Mouse (Mus musculus): ENCODE data around the gene Olfr328. TPM values are rescaled to one million over a fixed set of nuclear protein-coding genes. Genes with fewer than 3 reads are reported as not detected.

Olfr328 gene
- polyA plus RNA-seq, 1 experiment from 2014 or later: not detected

Other genes starting within 250 kb of the Olfr328 start
- gene Zfp692, start 248.6 kb downstream of the Olfr328 start, polyA plus RNA-seq (2015; fragmentation: Nextera tagmentation; extraction: Ambion mirVana): 15.0 and 16.6 TPM in 2 replicates
- gene Zfp672, start 225.3 kb downstream of the Olfr328 start, polyA plus RNA-seq (2015; fragmentation: Nextera tagmentation; extraction: Ambion mirVana): 38.8 and 40.5 TPM in 2 replicates
- 32.0 and 32.5 TPM in 2 replicates for gene Sh3bp5l, start 224.9 kb downstream of the Olfr328 start, polyA plus RNA-seq (2015; fragmentation: Nextera tagmentation; extraction: Ambion mirVana)
- 1.4 TPM in 1 of 2 replicates, not detected in the other for gene Lypd8, start 176.6 kb downstream of the Olfr328 start, polyA plus RNA-seq (2015; fragmentation: Nextera tagmentation; extraction: Ambion mirVana)
- gene 1810065E05Rik, start 134.5 kb downstream of the Olfr328 start, polyA plus RNA-seq (2015; fragmentation: Nextera tagmentation; extraction: Ambion mirVana): not detected in 2 replicates
- gene Gm12253, start 123.1 kb downstream of the Olfr328 start, polyA plus RNA-seq (2015; fragmentation: Nextera tagmentation; extraction: Ambion mirVana): not detected in 2 replicates
- gene Lypd9, start 102.7 kb downstream of the Olfr328 start, polyA plus RNA-seq (2015; fragmentation: Nextera tagmentation; extraction: Ambion mirVana): not detected in 2 replicates
- gene Olfr30, start 93.4 kb downstream of the Olfr328 start, polyA plus RNA-seq (2015; fragmentation: Nextera tagmentation; extraction: Ambion mirVana): not detected in 2 replicates
- gene Olfr332, start 63.1 kb downstream of the Olfr328 start, polyA plus RNA-seq (2015; fragmentation: Nextera tagmentation; extraction: Ambion mirVana): not detected in 2 replicates
- gene Olfr331, start 53.1 kb downstream of the Olfr328 start, polyA plus RNA-seq (2015; fragmentation: Nextera tagmentation; extraction: Ambion mirVana): not detected in 2 replicates
- not detected in 2 replicates for gene Olfr330, start 20.8 kb downstream of the Olfr328 start, polyA plus RNA-seq (2015; fragmentation: Nextera tagmentation; extraction: Ambion mirVana)
- gene Olfr329-ps, start 9.2 kb downstream of the Olfr328 start, polyA plus RNA-seq (2015; fragmentation: Nextera tagmentation; extraction: Ambion mirVana): not detected in 2 replicates
- gene Olfr224, start 14.9 kb upstream of the Olfr328 start, polyA plus RNA-seq (2015; fragmentation: Nextera tagmentation; extraction: Ambion mirVana): 0.07 and 0.11 TPM in 2 replicates
- not detected in 2 replicates for gene Olfr325, start 22.1 kb upstream of the Olfr328 start, polyA plus RNA-seq (2015; fragmentation: Nextera tagmentation; extraction: Ambion mirVana)
- not detected in 2 replicates for gene Olfr324, start 39.5 kb upstream of the Olfr328 start, polyA plus RNA-seq (2015; fragmentation: Nextera tagmentation; extraction: Ambion mirVana)
- gene 2210407C18Rik, start 60.4 kb upstream of the Olfr328 start, polyA plus RNA-seq (2015; fragmentation: Nextera tagmentation; extraction: Ambion mirVana): not detected in 2 replicates
- gene Olfr323, start 74.9 kb upstream of the Olfr328 start, polyA plus RNA-seq (2015; fragmentation: Nextera tagmentation; extraction: Ambion mirVana): not detected in 2 replicates
- 0.07 TPM in 1 of 2 replicates, not detected in the other for gene Trim58, start 84.8 kb upstream of the Olfr328 start, polyA plus RNA-seq (2015; fragmentation: Nextera tagmentation; extraction: Ambion mirVana)
- not detected in 2 replicates for gene Olfr322, start 103.1 kb upstream of the Olfr328 start, polyA plus RNA-seq (2015; fragmentation: Nextera tagmentation; extraction: Ambion mirVana)
- not detected in 2 replicates for gene Olfr320, start 125.5 kb upstream of the Olfr328 start, polyA plus RNA-seq (2015; fragmentation: Nextera tagmentation; extraction: Ambion mirVana)
- gene Olfr319, start 143.5 kb upstream of the Olfr328 start, polyA plus RNA-seq (2015; fragmentation: Nextera tagmentation; extraction: Ambion mirVana): not detected in 2 replicates
- gene Olfr318, start 168.4 kb upstream of the Olfr328 start, polyA plus RNA-seq (2015; fragmentation: Nextera tagmentation; extraction: Ambion mirVana): not detected in 2 replicates
- not detected in 2 replicates for gene Olfr317, start 183.6 kb upstream of the Olfr328 start, polyA plus RNA-seq (2015; fragmentation: Nextera tagmentation; extraction: Ambion mirVana)
- not detected in 2 replicates for gene Olfr316, start 197.1 kb upstream of the Olfr328 start, polyA plus RNA-seq (2015; fragmentation: Nextera tagmentation; extraction: Ambion mirVana)
- gene Olfr315, start 217.6 kb upstream of the Olfr328 start, polyA plus RNA-seq (2015; fragmentation: Nextera tagmentation; extraction: Ambion mirVana): not detected in 2 replicates
- gene Olfr314, start 227.3 kb upstream of the Olfr328 start, polyA plus RNA-seq (2015; fragmentation: Nextera tagmentation; extraction: Ambion mirVana): 0.11 TPM in 1 of 2 replicates, not detected in the other
- gene Fam183b, start 246.3 kb upstream of the Olfr328 start, polyA plus RNA-seq (2015; fragmentation: Nextera tagmentation; extraction: Ambion mirVana): 1.5 and 2.5 TPM in 2 replicates

Data from heart, embryonic 16.5 days (tissue).